Mouse (Mus musculus) midbrain, embryonic 16.5 days (tissue): ENCODE measurements around the gene Sel1l3. TPM values are rescaled to one million over a fixed set of nuclear protein-coding genes. Genes with fewer than 3 reads are reported as not detected.

ENCODE experiments used
- ATAC-seq: fragments of 200-750 bp; cut with Nextera tagmentation; 2 replicates; pipeline ENCODE4 v1.8.0; 2017; ENCODE audit warnings: moderate TSS enrichment
- H3K27ac ChIP-seq: fragments of 300-500 bp; sonication (generic); 2 replicates; pipeline ENCODE4 v1.5.1; 2014; ENCODE audit warnings: mild to moderate bottlenecking, low read length, mixed read lengths
- H3K27me3 ChIP-seq: fragments of 300-500 bp; sonication (generic); 2 replicates; pipeline ENCODE4 v1.6.1; 2014; ENCODE audit warnings: low read depth, low read length, mixed read lengths; ENCODE audit not compliant: control insufficient read depth, insufficient read depth
- H3K36me3 ChIP-seq: fragments of 300-500 bp; sonication (generic); 2 replicates; pipeline ENCODE4 v1.6.1; 2014; ENCODE audit warnings: mild to moderate bottlenecking, low read length, moderate library complexity, mixed read lengths; ENCODE audit not compliant: control insufficient read depth, insufficient read depth
- H3K4me1 ChIP-seq: fragments of 300-500 bp; sonication (generic); 2 replicates; pipeline ENCODE4 v1.6.1; 2014; ENCODE audit warnings: mild to moderate bottlenecking, low read length, mixed read lengths; ENCODE audit not compliant: control insufficient read depth, insufficient read depth
- H3K4me2 ChIP-seq: fragments of 300-500 bp; sonication (generic); 2 replicates; pipeline ENCODE4 v1.6.1; 2014; ENCODE audit warnings: mild to moderate bottlenecking, low read length, mixed read lengths
- H3K4me3 ChIP-seq: fragments of 300-500 bp; sonication (generic); 2 replicates; pipeline ENCODE4 v1.5.1; 2014; ENCODE audit warnings: low read depth, mild to moderate bottlenecking, low read length, moderate library complexity, mixed read lengths
- H3K9ac ChIP-seq: fragments of 300-500 bp; sonication (generic); 2 replicates; pipeline ENCODE4 v1.6.1; 2014; ENCODE audit warnings: low read depth, low read length, mixed read lengths
- H3K9me3 ChIP-seq: fragments of 300-500 bp; sonication (generic); replicated peaks from 2 replicates; pipeline ENCODE4 v1.6.1; 2014; ENCODE audit warnings: mild to moderate bottlenecking, low read length, mixed read lengths; ENCODE audit not compliant: control insufficient read depth, poor library complexity, severe bottlenecking
- WGBS: fragments of 180-500 bp; shearing (Covaris S2); extraction: QIAGEN DNeasy Blood & Tissue Kit; methylation state at CpG from one replicate; pipeline ENCODE4 v1.1.7; 2014; 5-methylcytosine and 5-hydroxymethylcytosine counted together
- polyA plus RNA-seq: library from polyadenylated mRNA; unstranded; fragments of >200 nt; fragmentation: Nextera tagmentation; extraction: Ambion mirVana; gene quantifications from 2 replicates; pipeline ENCODE4 v1.2.1, GENCODE M21; 2015

Sel1l3 gene
- polyA plus RNA-seq, 1 experiment from 2014 or later = 7.3 TPM

GRCm38 (mm10) chr5:53235551-53235950 is 21.8 kb upstream of the Sel1l3 start:
- ATAC-seq = no peak
- Histone ChIP-seq H3K9ac (no peak overlapping the region), H3K9me3 (no peaks in the 10 kb centered on the region), H3K27me3 (no peaks in the 10 kb centered on the region), H3K4me1 (peaks cover 5% of the 10 kb centered on the region; the same call in 1 of the 2 replicates), H3K36me3 (no peaks in the 10 kb centered on the region), H3K4me3 (no peak overlapping the region), H3K4me2 (no peak overlapping the region), H3K27ac (no peak overlapping the region)
- 21% methylated on average over 4 of the region's 4 CpGs for WGBS

GRCm38 (mm10) chr5:53230560-53230959 is 16.8 kb upstream of the Sel1l3 start:
- Histone ChIP-seq H3K36me3 (no peaks in the 10 kb centered on the region), H3K4me1 (no peaks in the 10 kb centered on the region), H3K27me3 (no peaks in the 10 kb centered on the region), H3K4me3 (no peak overlapping the region), H3K4me2 (no peak overlapping the region), H3K9ac (no peak overlapping the region), H3K27ac (no peak overlapping the region), H3K9me3 (no peaks in the 10 kb centered on the region)
- ATAC-seq = no peak
- WGBS = 42% methylated on average over 4 of the region's 4 CpGs

- no peaks in the 10 kb centered on the region for H3K36me3 ChIP-seq
- no peaks in the 10 kb centered on the region for H3K4me1 ChIP-seq
- H3K4me2 ChIP-seq = no peak overlapping the region
- no peak for ATAC-seq
- H3K27ac ChIP-seq = no peak overlapping the region
- no peak overlapping the region for H3K9ac ChIP-seq
- no peaks in the 10 kb centered on the region for H3K9me3 ChIP-seq
- 92% methylated on average over 13 of the region's 13 CpGs for WGBS
- no peak overlapping the region for H3K4me3 ChIP-seq
- H3K27me3 ChIP-seq = no peaks in the 10 kb centered on the region
Observed at GRCm38 (mm10) chr5:53225434-53225833, 11.7 kb upstream of the Sel1l3 start.

GRCm38 (mm10) chr5:53214801-53215200 is 1.1 kb upstream of the Sel1l3 start:
- ATAC-seq = no peak
- no peaks in the 10 kb centered on the region for H3K36me3 ChIP-seq

GRCm38 (mm10) chr5:53214362-53214761 is 635 bp upstream of the Sel1l3 start:
- H3K36me3 ChIP-seq = no peaks in the 10 kb centered on the region
- no peaks in the 10 kb centered on the region for H3K9me3 ChIP-seq
- no peak overlapping the region for H3K27ac ChIP-seq
- peak overlapping the region; percentile 58 for H3K4me3 ChIP-seq
- no peaks in the 10 kb centered on the region; the same call in 1 of the 2 replicates for H3K27me3 ChIP-seq
- H3K4me1 ChIP-seq = peaks cover 14% of the 10 kb centered on the region
- 14% methylated on average over 5 of the region's 5 CpGs for WGBS
- H3K9ac ChIP-seq = peak overlapping the region; percentile 91
- H3K4me2 ChIP-seq = peak overlapping the region; percentile 83
- peak; percentile 1; the same call in 1 of the 2 replicates for ATAC-seq

More at GRCm38 (mm10) chr5:53214801-53215200, 1.1 kb upstream of the Sel1l3 start:
- Histone ChIP-seq H3K4me2 (peak overlapping the region; percentile 83), H3K9ac (no peak overlapping the region), H3K4me1 (peaks cover 14% of the 10 kb centered on the region), H3K27me3 (no peaks in the 10 kb centered on the region; the same call in 1 of the 2 replicates), H3K4me3 (no peak overlapping the region), H3K9me3 (no peaks in the 10 kb centered on the region), H3K27ac (no peak overlapping the region)
- WGBS = 0% methylated on average over 1 of the region's 1 CpGs

GRCm38 (mm10) chr5:53212782-53213710 is 681 bp downstream of the Sel1l3 start:
- peak; percentile 49 for ATAC-seq
- Histone ChIP-seq H3K27me3 (no peaks in the 10 kb centered on the region), H3K4me1 (peaks cover 14% of the 10 kb centered on the region), H3K27ac (peak overlapping the region; percentile 78), H3K4me3 (peak overlapping the region; percentile 58), H3K36me3 (no peaks in the 10 kb centered on the region), H3K9ac (peak overlapping the region; percentile 91), H3K4me2 (peak overlapping the region; percentile 83), H3K9me3 (no peaks in the 10 kb centered on the region)
- WGBS = under 1% methylated on average over 51 of the region's 99 CpGs

- peak overlapping the region; percentile 78 for H3K27ac ChIP-seq
- WGBS = 21% methylated on average over 20 of the region's 20 CpGs
- H3K9ac ChIP-seq = peak overlapping the region; percentile 91
- no peaks in the 10 kb centered on the region for H3K27me3 ChIP-seq
- H3K9me3 ChIP-seq = no peaks in the 10 kb centered on the region
- H3K36me3 ChIP-seq = no peaks in the 10 kb centered on the region
- ATAC-seq = no peak
- H3K4me2 ChIP-seq = peak overlapping the region; percentile 83
- peaks cover 14% of the 10 kb centered on the region for H3K4me1 ChIP-seq
- peak overlapping the region; percentile 58 for H3K4me3 ChIP-seq
Observed at GRCm38 (mm10) chr5:53212087-53212781, 1.5 kb downstream of the Sel1l3 start.

- H3K27ac ChIP-seq = no peak overlapping the region
- H3K36me3 ChIP-seq = no peaks in the 10 kb centered on the region
- H3K4me3 ChIP-seq = no peak overlapping the region
- H3K9ac ChIP-seq = no peak overlapping the region
- ATAC-seq = no peak
- no peaks in the 10 kb centered on the region for H3K9me3 ChIP-seq
- no peaks in the 10 kb centered on the region for H3K27me3 ChIP-seq
- H3K4me2 ChIP-seq = peak overlapping the region; percentile 83
- WGBS = 50% methylated on average over 6 of the region's 6 CpGs
- H3K4me1 ChIP-seq = peaks cover 14% of the 10 kb centered on the region
Observed at GRCm38 (mm10) chr5:53211241-53211640, 2.5 kb downstream of the Sel1l3 start.

GRCm38 (mm10) chr5:53210481-53210880 is 3.2 kb downstream of the Sel1l3 start:
- Histone ChIP-seq H3K4me3 (no peak overlapping the region), H3K36me3 (no peaks in the 10 kb centered on the region), H3K9ac (no peak overlapping the region), H3K9me3 (no peaks in the 10 kb centered on the region), H3K4me2 (peak overlapping the region; percentile 83), H3K4me1 (peaks cover 14% of the 10 kb centered on the region), H3K27me3 (no peaks in the 10 kb centered on the region), H3K27ac (no peak overlapping the region)
- no peak for ATAC-seq
- WGBS = 61% methylated on average over 4 of the region's 4 CpGs
